Mouse (Mus musculus): ENCODE results near the gene Desi1. TPM values are rescaled to one million over a fixed set of nuclear protein-coding genes. Genes with fewer than 3 reads are reported as not detected.
"Not testable (repeated sequence)": the region's sequence is repeated elsewhere in the genome, so short reads cannot be mapped to it uniquely, and the experiment has no call there.

The Desi1 gene
- polyA plus RNA-seq, 1 experiment from 2014 or later, result 30.9 TPM

GRCm38 (mm10) chr15:81985267-81986161, 48.1 kb downstream of the Desi1 start:
- no peak overlapping the region for H3K4me3 ChIP-seq
- no peaks in the 10 kb centered on the region for H3K9me3 ChIP-seq
- no peak overlapping the region for H3K9ac ChIP-seq
- H3K27ac ChIP-seq, result no peak overlapping the region
- no peak overlapping the region for H3K4me2 ChIP-seq
- 44% methylated on average over 2 of the region's 2 CpGs for WGBS
- H3K27me3 ChIP-seq, result no peaks in the 10 kb centered on the region
- peaks cover 3% of the 10 kb centered on the region; the same call in 1 of the 2 replicates for H3K4me1 ChIP-seq
- no peak for ATAC-seq (ENCODE audit: insufficient number of reproducible peaks, low FRiP score, low TSS enrichment, low read depth)
- H3K36me3 ChIP-seq, result no peaks in the 10 kb centered on the region

- no peak overlapping the region for H3K4me2 ChIP-seq
- no peak overlapping the region for H3K9ac ChIP-seq
- H3K4me3 ChIP-seq, result no peak overlapping the region
- no peaks in the 10 kb centered on the region for H3K4me1 ChIP-seq
- H3K9me3 ChIP-seq, result no peaks in the 10 kb centered on the region
- ATAC-seq (ENCODE audit: insufficient number of reproducible peaks, low FRiP score, low TSS enrichment, low read depth), result no peak
- H3K27ac ChIP-seq, result no peak overlapping the region
- WGBS, result 54% methylated on average over 1 of the region's 1 CpGs
- no peaks in the 10 kb centered on the region for H3K36me3 ChIP-seq
- no peaks in the 10 kb centered on the region for H3K27me3 ChIP-seq
Measured at GRCm38 (mm10) chr15:81982173-81982572, 51.5 kb downstream of the Desi1 start.

- no peaks in the 10 kb centered on the region for H3K27me3 ChIP-seq
- 95% methylated on average over 23 of the region's 23 CpGs for WGBS
- no peak within 1 kb of the TSS for H3K4me2 ChIP-seq
- ATAC-seq (ENCODE audit: insufficient number of reproducible peaks, low FRiP score, low TSS enrichment, low read depth), result no peak
- no peak within 1 kb of the TSS for H3K4me3 ChIP-seq
- H3K9me3 ChIP-seq, result no peaks in the 10 kb centered on the region
- no peak within 1 kb of the TSS for H3K27ac ChIP-seq
- no peak within 1 kb of the TSS for H3K9ac ChIP-seq
- no peaks in the 10 kb centered on the region for H3K4me1 ChIP-seq
- no peaks in the 10 kb centered on the region for H3K36me3 ChIP-seq
Measured at GRCm38 (mm10) chr15:81980321-81980720, 53.3 kb downstream of the Desi1 start, which contains the start of gene 1700029P11Rik. Gene 1700029P11Rik (plus strand): TSS chr15:81980540.

- not testable (repeated sequence) for ATAC-seq (ENCODE audit: insufficient number of reproducible peaks, low FRiP score, low TSS enrichment, low read depth); H3K4me2 ChIP-seq; H3K4me1 ChIP-seq; H3K27ac ChIP-seq; H3K27me3 ChIP-seq; H3K9ac ChIP-seq; H3K4me3 ChIP-seq; H3K9me3 ChIP-seq; H3K36me3 ChIP-seq
- 87% methylated on average over 8 of the region's 8 CpGs for WGBS
Measured at GRCm38 (mm10) chr15:81975156-81975555, 58.5 kb downstream of the Desi1 start.

GRCm38 (mm10) chr15:81970498-81970897, 63.2 kb downstream of the Desi1 start:
- not testable (repeated sequence) for H3K27ac ChIP-seq; H3K9me3 ChIP-seq; H3K4me1 ChIP-seq; H3K36me3 ChIP-seq; H3K27me3 ChIP-seq; H3K4me2 ChIP-seq; ATAC-seq (ENCODE audit: insufficient number of reproducible peaks, low FRiP score, low TSS enrichment, low read depth); H3K9ac ChIP-seq; H3K4me3 ChIP-seq
- 92% methylated on average over 4 of the region's 4 CpGs for WGBS

- not testable (repeated sequence) for H3K4me2 ChIP-seq; ATAC-seq (ENCODE audit: insufficient number of reproducible peaks, low FRiP score, low TSS enrichment, low read depth); H3K9me3 ChIP-seq; H3K9ac ChIP-seq; H3K36me3 ChIP-seq; H3K4me3 ChIP-seq; H3K27me3 ChIP-seq; H3K4me1 ChIP-seq; H3K27ac ChIP-seq
- 75% methylated on average over 6 of the region's 6 CpGs for WGBS
Measured at GRCm38 (mm10) chr15:81969635-81970034, 64.0 kb downstream of the Desi1 start.

GRCm38 (mm10) chr15:81969173-81969572, 64.5 kb downstream of the Desi1 start:
- no peaks in the 10 kb centered on the region for H3K27me3 ChIP-seq
- H3K4me1 ChIP-seq, result no peaks in the 10 kb centered on the region
- H3K9me3 ChIP-seq, result peaks cover 5% of the 10 kb centered on the region; the same call in 1 of the 2 replicates
- H3K9ac ChIP-seq, result no peak overlapping the region
- ATAC-seq (ENCODE audit: insufficient number of reproducible peaks, low FRiP score, low TSS enrichment, low read depth), result no peak
- no peak overlapping the region for H3K4me2 ChIP-seq
- 41% methylated on average over 7 of the region's 7 CpGs for WGBS
- H3K27ac ChIP-seq, result peak overlapping the region; percentile 40; the same call in 1 of the 2 replicates
- no peak overlapping the region for H3K4me3 ChIP-seq
- no peaks in the 10 kb centered on the region for H3K36me3 ChIP-seq

- no peak overlapping the region for H3K9ac ChIP-seq
- ATAC-seq (ENCODE audit: insufficient number of reproducible peaks, low FRiP score, low TSS enrichment, low read depth), result no peak
- 50% methylated on average over 2 of the region's 2 CpGs for WGBS
- H3K27ac ChIP-seq, result no peak overlapping the region
- H3K36me3 ChIP-seq, result no peaks in the 10 kb centered on the region
- no peaks in the 10 kb centered on the region for H3K4me1 ChIP-seq
- H3K4me2 ChIP-seq, result no peak overlapping the region
- no peak overlapping the region for H3K4me3 ChIP-seq
- no peaks in the 10 kb centered on the region for H3K27me3 ChIP-seq
- H3K9me3 ChIP-seq, result peaks cover 5% of the 10 kb centered on the region; the same call in 1 of the 2 replicates
Measured at GRCm38 (mm10) chr15:81968447-81968846, 65.2 kb downstream of the Desi1 start.

- H3K4me3 ChIP-seq, result no peak overlapping the region
- H3K4me2 ChIP-seq, result no peak overlapping the region
- no peak for ATAC-seq (ENCODE audit: insufficient number of reproducible peaks, low FRiP score, low TSS enrichment, low read depth)
- H3K27ac ChIP-seq, result no peak overlapping the region
- no peaks in the 10 kb centered on the region for H3K36me3 ChIP-seq
- H3K4me1 ChIP-seq, result no peaks in the 10 kb centered on the region
- peaks cover 5% of the 10 kb centered on the region; the same call in 1 of the 2 replicates for H3K9me3 ChIP-seq
- WGBS, result 88% methylated on average over 5 of the region's 5 CpGs
- no peaks in the 10 kb centered on the region for H3K27me3 ChIP-seq
- H3K9ac ChIP-seq, result no peak overlapping the region
Measured at GRCm38 (mm10) chr15:81967821-81968220, 65.8 kb downstream of the Desi1 start.

GRCm38 (mm10) chr15:81966062-81966829, 67.4 kb downstream of the Desi1 start:
- Histone ChIP-seq H3K4me2 (no peak overlapping the region), H3K9ac (no peak overlapping the region), H3K27ac (no peak overlapping the region), H3K4me3 (no peak overlapping the region), H3K9me3 (no peaks in the 10 kb centered on the region), H3K27me3 (no peaks in the 10 kb centered on the region), H3K36me3 (no peaks in the 10 kb centered on the region), H3K4me1 (no peaks in the 10 kb centered on the region)
- WGBS, result 83% methylated on average over 12 of the region's 14 CpGs
- no peak for ATAC-seq (ENCODE audit: insufficient number of reproducible peaks, low FRiP score, low TSS enrichment, low read depth)

- Histone ChIP-seq H3K9me3 (no peaks in the 10 kb centered on the region), H3K4me1 (peaks cover 4% of the 10 kb centered on the region; the same call in 1 of the 2 replicates), H3K4me3 (no peak overlapping the region), H3K27me3 (no peaks in the 10 kb centered on the region), H3K9ac (no peak overlapping the region), H3K36me3 (no peaks in the 10 kb centered on the region), H3K4me2 (no peak overlapping the region), H3K27ac (no peak overlapping the region)
- 64% methylated on average over 4 of the region's 4 CpGs for WGBS
- ATAC-seq (ENCODE audit: insufficient number of reproducible peaks, low FRiP score, low TSS enrichment, low read depth), result no peak
Measured at GRCm38 (mm10) chr15:81964980-81965545, 68.6 kb downstream of the Desi1 start.

GRCm38 (mm10) chr15:81964262-81964661, 69.4 kb downstream of the Desi1 start:
- Histone ChIP-seq H3K36me3 (no peaks in the 10 kb centered on the region), H3K4me3 (no peak overlapping the region), H3K27ac (no peak overlapping the region), H3K27me3 (no peaks in the 10 kb centered on the region), H3K9me3 (no peaks in the 10 kb centered on the region), H3K4me1 (peaks cover 9% of the 10 kb centered on the region), H3K4me2 (no peak overlapping the region), H3K9ac (no peak overlapping the region)
- WGBS, result 29% methylated on average over 1 of the region's 1 CpGs
- no peak for ATAC-seq (ENCODE audit: insufficient number of reproducible peaks, low FRiP score, low TSS enrichment, low read depth)
